Mouse (Mus musculus) heart, embryonic 16.5 days (tissue): Measurements from ENCODE around the gene Cacna1h. TPM values are rescaled to one million over a fixed set of nuclear protein-coding genes. Genes with fewer than 3 reads are reported as not detected.

Experiments used
- ATAC-seq: fragments of 200-750 bp; cut with Nextera tagmentation; replicated peaks from 2 replicates; pipeline ENCODE4 v1.8.0; 2017; ENCODE audit warnings: moderate number of reproducible peaks; ENCODE audit not compliant: insufficient read depth, low FRiP score; ENCODE audit errors: extremely low read depth
- H3K27ac ChIP-seq: fragments of 300-500 bp; sonication (generic); 2 replicates; pipeline ENCODE4 v1.5.1; 2014; ENCODE audit warnings: mild to moderate bottlenecking, low read length, control low read depth, moderate library complexity
- H3K27me3 ChIP-seq: fragments of 300-500 bp; sonication (generic); 2 replicates; pipeline ENCODE4 v1.6.1; 2014; ENCODE audit warnings: low read length, mixed read lengths; ENCODE audit not compliant: control insufficient read depth, insufficient read depth
- H3K36me3 ChIP-seq: fragments of 300-500 bp; sonication (generic); 2 replicates; pipeline ENCODE4 v1.6.1; 2014; ENCODE audit not compliant: control insufficient read depth, insufficient read depth
- H3K4me1 ChIP-seq: fragments of 300-500 bp; sonication (generic); 2 replicates; pipeline ENCODE4 v1.6.1; 2014; ENCODE audit warnings: low read length, mixed read lengths; ENCODE audit not compliant: control insufficient read depth, insufficient read depth
- H3K4me2 ChIP-seq: fragments of 300-500 bp; sonication (generic); 2 replicates; pipeline ENCODE4 v1.6.1; 2014; ENCODE audit warnings: low read depth, mild to moderate bottlenecking, control low read depth, low read length
- H3K4me3 ChIP-seq: fragments of 300-500 bp; sonication (generic); 2 replicates; pipeline ENCODE4 v1.5.1; 2014; ENCODE audit warnings: mild to moderate bottlenecking, control low read depth, low read length
- H3K9ac ChIP-seq: fragments of 300-500 bp; sonication (generic); 2 replicates; pipeline ENCODE4 v1.6.1; 2014; ENCODE audit warnings: low read length, control low read depth
- H3K9me3 ChIP-seq: fragments of 300-500 bp; sonication (generic); replicated peaks from 2 replicates; pipeline ENCODE4 v1.6.1; 2016; ENCODE audit warnings: low read length; ENCODE audit not compliant: control insufficient read depth
- WGBS: fragments of 180-500 bp; shearing (Covaris S2); extraction: QIAGEN DNeasy Blood & Tissue Kit; methylation state at CpG from one replicate; pipeline ENCODE4 v1.1.7; 2014; 5-methylcytosine and 5-hydroxymethylcytosine counted together
- polyA plus RNA-seq: library from polyadenylated mRNA; unstranded; fragments of >200 nt; fragmentation: Nextera tagmentation; extraction: Ambion mirVana; gene quantifications from 2 replicates; pipeline ENCODE4 v1.2.1, GENCODE M21; 2015

The Cacna1h gene
- polyA plus RNA-seq, 1 experiment from 2014 or later, result 4.5 TPM

DNA sequence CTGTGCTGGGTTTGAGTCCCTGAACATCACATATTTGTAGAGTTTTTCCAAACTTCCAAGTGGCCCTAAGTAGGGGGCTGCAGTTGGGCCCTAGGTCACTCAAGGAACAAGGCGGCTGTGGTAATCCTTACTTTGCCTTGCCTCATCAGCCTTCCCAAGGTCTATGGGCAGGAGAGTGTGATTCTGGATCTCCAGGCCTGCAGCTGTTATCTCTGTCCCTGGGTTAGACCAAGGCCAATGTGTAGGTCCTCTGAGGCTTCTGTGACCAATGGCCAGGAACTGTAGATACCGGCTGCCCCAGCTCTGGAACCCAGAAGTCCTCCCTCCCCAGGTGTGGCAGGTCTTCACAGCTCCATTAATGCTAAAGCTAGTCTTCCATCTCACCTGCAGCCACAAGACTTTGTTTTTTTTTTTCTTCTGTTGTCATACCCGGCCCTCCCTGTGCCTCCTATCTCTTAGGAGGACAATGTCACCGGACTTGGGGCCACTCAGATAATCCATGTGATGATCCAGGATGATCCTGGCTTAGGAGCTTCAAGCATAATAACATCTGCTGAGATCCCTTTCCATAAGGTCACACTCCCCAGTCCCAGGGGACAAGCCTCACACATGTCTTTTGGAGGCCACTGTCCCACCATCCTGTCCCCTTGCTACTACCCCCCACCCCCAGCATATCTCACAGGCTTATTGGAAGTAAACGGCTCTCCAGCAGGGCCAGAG is 18.8 kb upstream of the Cacna1h start:
- Histone ChIP-seq H3K36me3 (no peaks in the 10 kb centered on the region), H3K27ac (no peak overlapping the region), H3K4me1 (no peaks in the 10 kb centered on the region), H3K9me3 (no peaks in the 10 kb centered on the region), H3K9ac (no peak overlapping the region), H3K27me3 (no peaks in the 10 kb centered on the region), H3K4me3 (no peak overlapping the region), H3K4me2 (no peak overlapping the region)
- no peak for ATAC-seq
- 74% methylated on average over 5 of the region's 5 CpGs for WGBS

DNA sequence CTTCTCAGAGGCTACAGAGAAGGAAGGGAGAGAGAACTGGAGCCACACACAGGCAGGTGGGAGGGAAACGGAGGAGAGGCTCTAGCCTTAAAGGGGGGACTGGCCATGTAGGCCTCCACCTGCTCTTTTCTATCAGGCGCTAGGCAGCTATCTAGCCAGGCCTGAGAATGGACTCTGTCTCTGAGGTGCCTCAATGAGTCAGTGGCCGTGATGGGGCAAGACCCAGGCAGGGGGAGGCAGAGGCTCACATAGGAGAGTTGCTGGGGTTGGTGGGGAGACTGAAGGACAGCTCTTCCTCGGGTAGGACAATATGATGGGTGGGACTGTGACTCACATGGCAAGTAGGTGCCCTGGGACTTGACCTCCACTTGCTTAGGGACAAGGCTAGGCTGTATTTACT is 16.7 kb upstream of the Cacna1h start:
- H3K9me3 ChIP-seq, result no peaks in the 10 kb centered on the region
- H3K4me3 ChIP-seq, result no peak overlapping the region
- no peak overlapping the region for H3K27ac ChIP-seq
- no peak overlapping the region for H3K9ac ChIP-seq
- ATAC-seq, result no peak
- H3K4me2 ChIP-seq, result no peak overlapping the region
- WGBS, result 50% methylated on average over 4 of the region's 4 CpGs
- H3K4me1 ChIP-seq, result no peaks in the 10 kb centered on the region
- H3K36me3 ChIP-seq, result no peaks in the 10 kb centered on the region
- H3K27me3 ChIP-seq, result no peaks in the 10 kb centered on the region

DNA sequence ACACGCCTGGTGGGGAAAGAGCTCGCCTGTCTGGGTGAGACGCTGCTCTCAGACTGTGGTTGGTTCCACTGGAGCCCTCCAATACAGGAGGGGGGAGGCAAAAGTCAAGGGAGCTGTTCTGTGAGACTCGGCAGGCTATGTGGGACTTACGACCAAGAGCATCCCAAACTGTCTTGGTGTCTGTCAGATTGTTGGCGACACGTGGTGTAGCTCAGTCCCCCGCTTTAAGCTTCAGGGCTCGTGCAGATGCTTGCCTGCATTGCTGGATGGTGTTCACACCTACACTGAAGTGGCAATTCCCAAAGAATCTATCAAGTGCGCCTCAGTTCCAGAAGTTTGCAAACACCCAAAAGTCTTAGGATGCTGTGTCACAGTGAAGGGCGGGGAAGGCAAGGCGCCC is 14.3 kb upstream of the Cacna1h start:
- Histone ChIP-seq H3K4me2 (no peak overlapping the region), H3K27me3 (no peaks in the 10 kb centered on the region), H3K4me3 (no peak overlapping the region), H3K36me3 (no peaks in the 10 kb centered on the region), H3K27ac (no peak overlapping the region), H3K9me3 (no peaks in the 10 kb centered on the region), H3K4me1 (no peaks in the 10 kb centered on the region), H3K9ac (no peak overlapping the region)
- ATAC-seq, result no peak
- WGBS, result 68% methylated on average over 12 of the region's 12 CpGs

DNA sequence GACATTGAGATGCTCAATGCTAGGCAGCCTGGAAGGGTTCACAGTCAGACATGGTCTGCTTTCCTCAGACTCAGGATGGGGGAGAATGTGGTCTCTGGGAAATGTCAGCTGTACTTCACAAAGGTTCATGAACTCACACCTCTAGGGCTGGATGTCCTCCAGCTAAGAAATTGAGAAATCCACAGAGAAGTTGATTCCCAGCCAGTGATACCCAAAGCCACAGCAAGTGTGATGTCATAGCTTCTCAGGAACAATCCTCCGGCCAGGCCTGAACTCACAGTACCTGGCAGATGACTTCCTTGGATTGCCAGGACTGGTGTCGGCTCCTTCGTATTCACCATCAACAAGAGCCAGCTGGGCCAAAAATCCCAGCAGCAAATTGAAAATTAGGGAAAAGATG is 12.3 kb upstream of the Cacna1h start:
- WGBS, result 83% methylated on average over 3 of the region's 3 CpGs
- H3K4me1 ChIP-seq, result no peaks in the 10 kb centered on the region
- H3K36me3 ChIP-seq, result no peaks in the 10 kb centered on the region
- H3K27me3 ChIP-seq, result no peaks in the 10 kb centered on the region
- H3K9me3 ChIP-seq, result no peaks in the 10 kb centered on the region
- H3K27ac ChIP-seq, result no peak overlapping the region
- no peak overlapping the region for H3K4me2 ChIP-seq
- no peak overlapping the region for H3K4me3 ChIP-seq
- H3K9ac ChIP-seq, result no peak overlapping the region
- no peak for ATAC-seq

DNA sequence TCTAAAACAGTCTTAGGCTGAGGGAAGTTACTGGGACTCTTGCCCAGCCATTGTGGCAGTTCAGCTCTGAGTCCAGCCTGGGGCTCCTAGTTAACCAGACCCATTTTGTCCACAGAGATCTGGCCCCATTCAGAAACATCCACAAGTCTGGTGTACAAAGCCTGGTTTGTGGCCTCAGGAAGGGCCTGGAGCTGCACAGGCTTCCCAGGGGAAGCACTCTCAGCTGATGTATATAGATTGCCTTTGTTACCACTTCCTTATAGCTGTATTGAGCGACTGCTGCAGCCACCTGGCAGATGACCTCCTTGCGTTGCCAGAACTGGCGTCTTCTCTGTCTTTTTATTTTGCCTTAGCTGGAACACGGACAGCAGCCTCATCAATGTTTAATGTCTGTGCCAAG is 11.5 kb upstream of the Cacna1h start:
- ATAC-seq, result no peak

DNA sequence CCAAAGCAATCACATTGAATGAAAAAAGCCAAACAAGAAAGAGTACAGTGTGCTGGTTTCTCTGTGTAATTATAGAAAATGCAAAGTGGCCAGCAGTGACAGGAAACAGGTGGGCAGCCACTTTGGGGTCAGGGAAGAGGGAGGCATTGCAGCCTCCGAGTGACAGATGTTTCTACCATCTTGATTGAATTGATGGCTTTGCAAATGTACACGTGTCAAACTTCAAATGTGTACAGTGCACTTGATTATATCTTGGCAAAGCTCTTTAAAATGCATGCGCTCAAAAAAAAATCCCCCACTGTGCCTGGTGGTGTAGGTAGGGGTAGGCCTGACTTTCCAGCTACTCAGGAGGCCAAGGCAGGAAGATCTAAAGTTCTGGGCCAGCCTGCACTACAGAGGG is 9.3 kb upstream of the Cacna1h start:
- H3K4me3 ChIP-seq, result no peak overlapping the region
- ATAC-seq, result no peak
- H3K9ac ChIP-seq, result no peak overlapping the region
- H3K36me3 ChIP-seq, result no peaks in the 10 kb centered on the region
- H3K4me1 ChIP-seq, result peaks cover 2% of the 10 kb centered on the region
- H3K9me3 ChIP-seq, result no peaks in the 10 kb centered on the region
- H3K27me3 ChIP-seq, result no peaks in the 10 kb centered on the region
- no peak overlapping the region for H3K27ac ChIP-seq
- 65% methylated on average over 3 of the region's 3 CpGs for whole genome bisulfite sequencing
- H3K4me2 ChIP-seq, result no peak overlapping the region

More for the DNA sequence above, 11.5 kb upstream of the Cacna1h start:
- Histone ChIP-seq H3K4me2 (no peak overlapping the region), H3K4me1 (no peaks in the 10 kb centered on the region), H3K36me3 (no peaks in the 10 kb centered on the region), H3K27me3 (no peaks in the 10 kb centered on the region), H3K9me3 (no peaks in the 10 kb centered on the region), H3K4me3 (no peak overlapping the region), H3K27ac (no peak overlapping the region), H3K9ac (no peak overlapping the region)
- WGBS, result 55% methylated on average over 4 of the region's 4 CpGs

DNA sequence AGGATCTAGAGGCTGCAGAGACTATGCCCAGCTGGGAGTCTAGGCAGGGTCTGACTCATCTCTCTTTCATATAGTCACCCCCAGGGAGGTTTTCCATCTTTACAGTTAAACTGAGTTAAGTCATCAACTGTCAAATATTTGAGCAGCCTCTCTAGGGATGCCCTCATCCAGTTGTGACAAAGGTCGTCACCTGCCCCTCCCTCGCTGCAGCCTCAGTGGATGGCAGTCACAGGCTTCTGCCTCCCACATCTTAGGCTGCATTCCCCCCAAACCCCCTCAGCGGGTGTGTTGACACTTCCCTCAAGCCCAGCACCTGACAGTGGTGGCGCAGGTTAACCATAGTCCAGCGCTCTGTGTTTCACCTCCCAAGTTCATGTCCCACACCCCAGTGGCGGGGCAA is 7.8 kb upstream of the Cacna1h start:
- 74% methylated on average over 6 of the region's 6 CpGs for WGBS
- H3K4me2 ChIP-seq, result no peak overlapping the region
- no peaks in the 10 kb centered on the region for H3K36me3 ChIP-seq
- H3K27ac ChIP-seq, result no peak overlapping the region
- peaks cover 2% of the 10 kb centered on the region; the same call in 1 of the 2 replicates for H3K27me3 ChIP-seq
- no peak overlapping the region for H3K9ac ChIP-seq
- ATAC-seq, result no peak
- H3K9me3 ChIP-seq, result no peaks in the 10 kb centered on the region
- no peak overlapping the region for H3K4me3 ChIP-seq
- H3K4me1 ChIP-seq, result peaks cover 4% of the 10 kb centered on the region

DNA sequence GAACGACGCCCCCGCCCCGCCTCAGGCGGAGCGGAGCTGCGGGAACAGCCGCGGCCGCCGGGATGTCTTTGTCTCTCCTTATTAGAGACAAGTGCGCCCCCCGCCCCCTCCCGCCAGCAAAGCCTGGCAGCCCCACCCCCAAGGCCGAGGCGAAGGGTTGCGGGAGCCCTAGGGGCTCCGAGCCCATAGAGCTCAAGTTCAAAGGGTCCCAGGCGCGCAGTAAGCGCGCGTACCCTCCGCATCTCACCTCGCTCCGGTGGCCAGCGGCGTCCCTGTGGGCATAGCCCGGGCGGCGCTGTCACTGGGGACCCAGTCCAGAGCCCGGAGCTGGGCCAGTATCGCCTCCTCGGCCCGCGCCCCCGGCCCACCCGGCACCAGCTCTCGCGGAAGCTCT is 363 bp downstream of the Cacna1h start:
- Histone ChIP-seq H3K4me2 (peak overlapping the region; percentile 97), H3K9ac (peak overlapping the region; percentile 88), H3K36me3 (no peaks in the 10 kb centered on the region), H3K4me1 (peaks cover 32% of the 10 kb centered on the region), H3K27ac (peak overlapping the region; percentile 43), H3K4me3 (peak overlapping the region; percentile 80), H3K9me3 (no peaks in the 10 kb centered on the region), H3K27me3 (peaks cover 14% of the 10 kb centered on the region)
- peak; percentile 15 for ATAC-seq
- under 1% methylated on average over 39 of the region's 40 CpGs for whole genome bisulfite sequencing

DNA sequence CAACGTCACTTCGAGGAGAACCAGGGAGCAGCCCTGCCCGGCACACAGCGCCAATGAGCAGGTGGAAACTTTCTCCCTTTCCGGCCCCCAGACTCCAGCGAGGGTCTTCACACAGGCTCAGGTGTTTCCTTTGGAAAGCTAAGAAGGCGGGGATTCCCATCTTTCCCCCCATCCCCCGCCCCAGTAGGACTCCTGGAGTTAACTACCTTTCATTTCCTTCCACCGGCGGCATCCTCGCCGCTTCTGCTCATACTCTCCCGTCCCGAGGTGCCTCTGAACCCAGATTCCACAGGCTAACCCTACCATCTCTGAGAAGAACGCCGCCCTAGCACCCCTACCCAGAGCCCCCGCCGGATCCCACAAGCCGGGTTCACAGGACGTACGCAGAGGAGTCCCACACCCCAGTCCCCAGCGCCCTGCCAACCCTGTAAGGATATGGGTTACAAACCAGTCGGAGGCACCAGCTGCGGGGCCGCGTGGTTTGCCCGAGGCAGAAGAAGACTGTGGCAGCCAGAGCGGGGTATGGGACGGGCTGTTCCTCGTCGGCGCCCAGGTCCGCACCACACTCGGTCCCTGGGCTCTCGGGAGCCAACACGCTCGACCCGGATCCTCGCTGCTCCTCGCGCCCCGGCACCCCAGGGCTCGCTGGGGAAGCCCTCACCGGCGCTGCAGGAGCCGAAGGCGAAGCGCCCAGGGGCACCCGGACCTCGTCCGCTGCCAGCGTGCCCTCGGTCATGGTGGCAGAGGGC is 976 bp downstream of the Cacna1h start:
- no peaks in the 10 kb centered on the region for H3K9me3 ChIP-seq
- H3K27ac ChIP-seq, result peak overlapping the region; percentile 43
- peak overlapping the region; percentile 80 for H3K4me3 ChIP-seq
- no peak for ATAC-seq
- peak overlapping the region; percentile 97 for H3K4me2 ChIP-seq
- peak overlapping the region; percentile 88 for H3K9ac ChIP-seq
- H3K27me3 ChIP-seq, result peaks cover 14% of the 10 kb centered on the region
- no peaks in the 10 kb centered on the region for H3K36me3 ChIP-seq
- peaks cover 31% of the 10 kb centered on the region for H3K4me1 ChIP-seq
- under 1% methylated on average over 53 of the region's 53 CpGs for WGBS
